Mouse (Mus musculus) heart, adult 2 months (tissue): ENCODE results near the gene Dscam.

Source experiments
- CTCF ChIP-seq: fragments of 200-600 bp; IDR thresholded peaks from 2 replicates; pipeline ENCODE4 v1.8.1; 2022; ENCODE audit warnings: antibody characterized with exemption, mild to moderate bottlenecking, moderate library complexity
- EP300 ChIP-seq: fragments of 200-500 bp; IDR thresholded peaks from 2 replicates; pipeline ENCODE4 v1.6.1; 2011; ENCODE audit warnings: low read depth, low read length, control low read depth; ENCODE audit not compliant: insufficient read depth
- POLR2A ChIP-seq: fragments of 200-500 bp; IDR thresholded peaks from 2 replicates; pipeline ENCODE4 v1.6.1; 2011; ENCODE audit warnings: mild to moderate bottlenecking, low read depth, low read length, control low read depth; ENCODE audit not compliant: insufficient read depth

- TF ChIP-seq CTCF = no peak
- TF ChIP-seq POLR2A = no peak
- no peak for TF ChIP-seq EP300
Measured at GRCm38 (mm10) chr16:96630241-96630640, 540.3 kb downstream of the Dscam start.
